Mouse (Mus musculus): ENCODE results near the gene Tex12.

DNA sequence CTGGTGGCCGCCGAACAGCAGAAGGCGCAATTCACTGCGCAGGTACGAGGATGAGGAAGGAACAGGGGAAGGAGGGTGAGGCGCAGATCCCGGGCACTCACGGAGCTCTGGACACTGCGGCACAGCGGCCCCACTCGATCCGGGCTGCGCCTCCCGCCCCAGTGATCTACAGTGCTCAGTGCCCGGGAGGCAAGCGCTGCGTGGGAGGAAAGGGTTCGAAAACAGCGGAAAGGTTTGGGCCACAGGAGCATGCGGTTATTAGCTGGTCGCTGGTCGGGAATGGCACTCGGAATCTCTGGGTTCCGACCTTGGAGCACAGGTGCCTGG lies 42.8 kb upstream of the Tex12 start:
- TF ChIP-seq CTCF (IDR thresholded peaks at IDR 0.05; ENCODE audit: control insufficient read depth, insufficient read depth, low read length) (peak; percentile 43; the same call in 1 of the 2 replicates), POLR2A (IDR thresholded peaks at IDR 0.05; ENCODE audit: borderline replicate concordance, control insufficient read depth, low read depth, low read length) (no peak)
